In the genomic region with DNA sequence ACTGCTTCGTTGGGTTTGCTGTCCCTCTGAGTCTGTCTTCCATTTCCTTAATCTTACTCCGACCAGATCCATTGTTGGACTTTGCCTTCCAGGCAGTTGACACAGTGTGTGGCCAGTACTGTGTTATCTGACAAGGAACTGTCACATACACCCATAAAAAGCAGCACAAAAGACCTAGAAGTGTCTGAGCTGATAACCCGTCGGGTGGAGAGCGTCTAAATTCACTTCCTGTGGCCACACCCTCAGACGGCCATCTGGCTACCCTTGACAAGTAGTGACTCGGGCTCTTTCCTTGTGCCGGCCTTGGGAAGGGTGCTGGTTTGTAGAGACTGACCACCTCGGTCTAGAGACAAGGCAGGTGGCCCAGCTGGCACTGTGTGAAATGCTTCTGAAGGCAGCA, we compare ENCODE assay signal across 13 mouse cellular contexts.
DNase-seq lines count a peak whose midpoint lies in the region; ATAC-seq and TF ChIP-seq lines count a peak whose summit lies in the region.
"Had no signal": no experiment of that assay in that cellular context is flagged by ENCODE, and none has a peak within 500 bp of the region (broad histone marks: within the 10 kb centered on the region; RNA-seq: fewer than 3 reads in every experiment).

No protein-coding gene starts in this region.

- no peak for TF ChIP-seq POLR2A in ES-Bruce4 (IDR thresholded peaks at IDR 0.05; ENCODE audit: insufficient read depth, low read length)

- TF ChIP-seq EP300 in ES-Bruce4 (IDR thresholded peaks at IDR 0.05; ENCODE audit: insufficient read depth, low read depth, low read length) = peak; percentile 86

- H3K9ac ChIP-seq in ES-Bruce4 (ENCODE audit: low read depth, poor library complexity, severe bottlenecking) = no peak overlapping the region
- H3K9ac ChIP-seq in intestine, embryonic 16.5 days (ENCODE audit: low read depth, low read length) = no peak overlapping the region
- H3K9ac ChIP-seq: limb, embryonic 12.5 days had no signal

- peak overlapping the region; percentile 51 for H3K27ac ChIP-seq in ES-Bruce4 (ENCODE audit: insufficient read depth, low read length)
- peak overlapping the region; percentile 86 for H3K27ac ChIP-seq in intestine, embryonic 16.5 days (ENCODE audit: low read length)
- H3K27ac ChIP-seq: limb, embryonic 12.5 days had no signal

- 52% methylated on average over 9 of the region's 9 CpGs for WGBS in intestine, embryonic 16.5 days

- ATAC-seq in intestine, embryonic 16.5 days = peak; percentile 91
- peak; percentile 60 for ATAC-seq in megakaryocyte progenitor cell, adult 5-6 weeks (replicated peaks; ENCODE audit: poor library complexity)
- ATAC-seq in inflammation-experienced regulatory T-cells, adult 6 months = no peak
- no peak for ATAC-seq in CD4-positive, CD25-positive, alpha-beta regulatory T cell, adult 4 months
- ATAC-seq: forebrain, embryonic 16.5 days; midbrain, embryonic 16.5 days had no signal

- 0 out of 2 replicates have a peak overlapping the region, but pooled peaks have one; percentile 2 for H3K4me3 ChIP-seq in ES-Bruce4 (ENCODE audit: low read depth, low read length)
- H3K4me3 ChIP-seq in intestine, embryonic 16.5 days (ENCODE audit: low read length) = no peak overlapping the region
- H3K4me3 ChIP-seq: limb, embryonic 12.5 days had no signal

- DNase-seq in R1 (ENCODE audit: low read depth, low spot score) = peak; percentile 65
- DNase-seq in thymus, postnatal 10 days (ENCODE audit: low spot score in 2 of 2) = no peak
- DNase-seq: gastrocnemius, postnatal 36 days; heart, postnatal 14 days; right cerebral cortex, adult 18-20 months had no signal

- no peak for TF ChIP-seq CTCF in ES-Bruce4 (IDR thresholded peaks at IDR 0.05; ENCODE audit: low read depth, low read length)

- H3K4me1 ChIP-seq in ES-Bruce4 (ENCODE audit: control insufficient read depth, insufficient read depth, low read length) = peaks cover 29% of the 10 kb centered on the region
- peaks cover 20% of the 10 kb centered on the region for H3K4me1 ChIP-seq in intestine, embryonic 16.5 days (ENCODE audit: control insufficient read depth, insufficient read depth, low read length)

- H3K4me2 ChIP-seq in intestine, embryonic 16.5 days (ENCODE audit: low read depth, low read length) = no peak overlapping the region; the same call in 1 of the 2 replicates
- H3K4me2 ChIP-seq: limb, embryonic 12.5 days had no signal

- no peaks in the 10 kb centered on the region for H3K9me3 ChIP-seq in ES-Bruce4 (replicated peaks; ENCODE audit: control insufficient read depth, insufficient read depth, low read length, poor library complexity, severe bottlenecking)
- no peaks in the 10 kb centered on the region for H3K9me3 ChIP-seq in intestine, embryonic 16.5 days (ENCODE audit: control insufficient read depth, low read length)
- H3K9me3 ChIP-seq: limb, embryonic 12.5 days had no signal

- H3K27me3 ChIP-seq in ES-Bruce4 (ENCODE audit: control insufficient read depth, insufficient read depth, low read length, poor library complexity, severe bottlenecking) = no peaks in the 10 kb centered on the region
- H3K27me3 ChIP-seq in intestine, embryonic 16.5 days (replicated peaks; ENCODE audit: control insufficient read depth, insufficient read depth, low read length) = no peaks in the 10 kb centered on the region
- H3K27me3 ChIP-seq: limb, embryonic 12.5 days had no signal

- no peaks in the 10 kb centered on the region for H3K36me3 ChIP-seq in ES-Bruce4 (ENCODE audit: control insufficient read depth, insufficient read depth, low read length, poor library complexity, severe bottlenecking)
- H3K36me3 ChIP-seq in intestine, embryonic 16.5 days (ENCODE audit: control insufficient read depth, insufficient read depth, low read length) = no peaks in the 10 kb centered on the region
- H3K36me3 ChIP-seq: limb, embryonic 12.5 days had no signal

Comparison
In these comparisons a context has a peak if more than half of its experiments do, and no peak if none do; other contexts are left out.
1. ATAC-seq: peak in intestine, embryonic 16.5 days (single experiment) and megakaryocyte progenitor cell, adult 5-6 weeks (single experiment); none in inflammation-experienced regulatory T-cells, adult 6 months (single experiment) and CD4-positive, CD25-positive, alpha-beta regulatory T cell, adult 4 months (single experiment).